Mouse (Mus musculus) heart, adult 2 months (tissue): ENCODE data around the gene Lrrc25.
A peak's percentile ranks its signal among the peaks of the same experiment; 100 is the strongest.

Source experiments
- CTCF ChIP-seq: fragments of 200-600 bp; IDR thresholded peaks from 2 replicates; pipeline ENCODE4 v1.8.1; 2022; ENCODE audit warnings: antibody characterized with exemption, mild to moderate bottlenecking, moderate library complexity
- EP300 ChIP-seq: fragments of 200-500 bp; IDR thresholded peaks from 2 replicates; pipeline ENCODE4 v1.6.1; 2011; ENCODE audit warnings: low read depth, low read length, control low read depth; ENCODE audit not compliant: insufficient read depth
- POLR2A ChIP-seq: fragments of 200-500 bp; IDR thresholded peaks from 2 replicates; pipeline ENCODE4 v1.6.1; 2011; ENCODE audit warnings: mild to moderate bottlenecking, low read depth, low read length, control low read depth; ENCODE audit not compliant: insufficient read depth

- TF ChIP-seq POLR2A (no peak), CTCF (peak; percentile 21; the same call in 1 of the 2 replicates), EP300 (no peak)
These were observed 19.1 kb upstream of the Lrrc25 start for GRCm38 (mm10) chr8:70596775-70597416.
